Mouse (Mus musculus): ENCODE measurements around the gene Tacc3.

DNA sequence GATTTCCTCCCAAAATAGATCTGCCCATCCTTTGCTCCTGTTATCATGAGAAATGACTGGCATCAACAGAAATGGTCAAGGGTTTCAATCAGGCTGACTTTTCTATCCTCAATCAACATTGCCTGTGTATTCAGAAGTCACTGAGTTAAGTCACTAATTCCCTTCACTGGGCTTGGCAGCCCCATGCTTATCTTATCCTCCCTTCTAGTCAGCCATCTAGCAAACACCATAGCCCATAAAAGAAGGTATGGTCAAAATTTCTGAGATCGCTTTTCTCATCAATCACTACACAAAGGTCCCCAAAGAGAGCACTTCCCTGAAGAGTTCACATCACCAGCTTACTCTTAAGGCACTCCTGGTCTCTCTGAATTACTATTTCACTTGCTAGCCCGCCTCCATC is 6.9 kb upstream of the Tacc3 start:
- TF ChIP-seq GATA1 (IDR thresholded peaks at IDR 0.05; ENCODE audit: borderline replicate concordance, low read length), result no peak
- no peak for TF ChIP-seq FLI1 (IDR thresholded peaks at IDR 0.05; ENCODE audit: low read length)

Measured in megakaryocyte, embryonic 14.5 days (primary cell).